25 mouse cellular contexts compared by ENCODE assay signal in the genomic region with DNA sequence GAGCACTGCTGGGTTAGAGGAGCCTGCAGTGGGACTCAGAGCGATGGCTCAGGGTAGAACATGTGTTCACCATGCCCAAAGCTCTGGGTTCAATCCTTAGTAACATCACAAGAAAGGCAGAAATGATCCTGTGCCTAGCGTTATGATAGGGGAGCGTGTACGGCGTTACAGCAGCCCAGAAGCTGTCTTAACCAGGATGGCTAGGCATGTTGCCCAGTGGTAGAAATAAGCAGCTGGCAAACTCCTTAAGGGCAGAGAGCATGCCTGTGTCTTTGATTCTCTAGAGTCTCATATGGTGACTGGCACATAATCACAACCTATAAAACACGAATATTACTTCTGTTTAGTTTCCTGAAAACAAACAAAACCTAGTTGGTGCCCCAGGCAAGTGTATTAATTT. TPM values are rescaled to one million over a fixed set of nuclear protein-coding genes. Genes with fewer than 3 reads are reported as not detected.
"Had no signal": no experiment of that assay in that cellular context is flagged by ENCODE, and none has a peak within 500 bp of the region (broad histone marks: within the 10 kb centered on the region; RNA-seq: fewer than 3 reads in every experiment).

No protein-coding gene starts in this region.

- H3K4me2 ChIP-seq: limb, embryonic 15.5 days; liver, embryonic 11.5 days; lung, embryonic 14.5 days; neural tube, embryonic 12.5 days had no signal

- H3K36me3 ChIP-seq: limb, embryonic 15.5 days; neural tube, embryonic 12.5 days had no signal

- H3K4me3 ChIP-seq: layer of hippocampus, adult 2 months; left cerebral cortex, adult 2 months; limb, embryonic 15.5 days; neural tube, embryonic 12.5 days had no signal

- H3K9me3 ChIP-seq: limb, embryonic 15.5 days; neural tube, embryonic 12.5 days had no signal

- ATAC-seq: intestine, embryonic 16.5 days; liver, postnatal 0 days; lung, postnatal 0 days had no signal

- H3K9ac ChIP-seq: limb, embryonic 15.5 days; liver, embryonic 14.5 days; liver, postnatal 0 days; lung, embryonic 14.5 days; neural tube, embryonic 12.5 days had no signal

- H3K27ac ChIP-seq: layer of hippocampus, adult 2 months; left cerebral cortex, adult 2 months; limb, embryonic 15.5 days; liver, embryonic 14.5 days; macrophage; neural tube, embryonic 12.5 days; stomach, postnatal 0 days had no signal

- H3K27me3 ChIP-seq: limb, embryonic 15.5 days; neural tube, embryonic 12.5 days had no signal

- DNase-seq: kidney, adult 18-20 months; kidney, adult 9 months; kidney, postnatal 14 days; kidney, postnatal 4 days; layer of hippocampus, adult 9-11 months; layer of hippocampus, postnatal 36 days; liver, postnatal 0 days; lung, embryonic 14.5 days; midbrain, embryonic 14.5 days; right cerebral cortex, adult 18-20 months; right cerebral cortex, postnatal 14 days; right cerebral cortex, postnatal 4 days; thymus, adult 2 months; thymus, postnatal 14 days had no signal

RNA-seq across cellular contexts. Expression of gene Crtam, which starts 12.9 kb away (rescaled TPM):
- polyA plus RNA-seq: macrophage; neural tube, embryonic 12.5 days; stomach, embryonic 14.5 days; stomach, postnatal 0 days had no signal

RNA-seq across cellular contexts. Expression of gene Jhy, which starts 27.6 kb away (rescaled TPM):
- polyA plus RNA-seq: limb, embryonic 15.5 days; liver, embryonic 11.5 days; liver, postnatal 0 days; macrophage; thymus, adult 2 months had no signal
